Mouse (Mus musculus) erythroblast, embryonic 14.5 days (primary cell): ENCODE results near the gene Ak9.

ENCODE experiments used
- GATA1 ChIP-seq: IDR thresholded peaks from 2 replicates; pipeline ENCODE4 v1.6.1; 2012; ENCODE audit warnings: low read length, inconsistent platforms, mixed read lengths
- TAL1 ChIP-seq: IDR thresholded peaks from 3 replicates; pipeline ENCODE4 v1.6.1; 2012; ENCODE audit warnings: low read length, inconsistent platforms, mixed read lengths

DNA sequence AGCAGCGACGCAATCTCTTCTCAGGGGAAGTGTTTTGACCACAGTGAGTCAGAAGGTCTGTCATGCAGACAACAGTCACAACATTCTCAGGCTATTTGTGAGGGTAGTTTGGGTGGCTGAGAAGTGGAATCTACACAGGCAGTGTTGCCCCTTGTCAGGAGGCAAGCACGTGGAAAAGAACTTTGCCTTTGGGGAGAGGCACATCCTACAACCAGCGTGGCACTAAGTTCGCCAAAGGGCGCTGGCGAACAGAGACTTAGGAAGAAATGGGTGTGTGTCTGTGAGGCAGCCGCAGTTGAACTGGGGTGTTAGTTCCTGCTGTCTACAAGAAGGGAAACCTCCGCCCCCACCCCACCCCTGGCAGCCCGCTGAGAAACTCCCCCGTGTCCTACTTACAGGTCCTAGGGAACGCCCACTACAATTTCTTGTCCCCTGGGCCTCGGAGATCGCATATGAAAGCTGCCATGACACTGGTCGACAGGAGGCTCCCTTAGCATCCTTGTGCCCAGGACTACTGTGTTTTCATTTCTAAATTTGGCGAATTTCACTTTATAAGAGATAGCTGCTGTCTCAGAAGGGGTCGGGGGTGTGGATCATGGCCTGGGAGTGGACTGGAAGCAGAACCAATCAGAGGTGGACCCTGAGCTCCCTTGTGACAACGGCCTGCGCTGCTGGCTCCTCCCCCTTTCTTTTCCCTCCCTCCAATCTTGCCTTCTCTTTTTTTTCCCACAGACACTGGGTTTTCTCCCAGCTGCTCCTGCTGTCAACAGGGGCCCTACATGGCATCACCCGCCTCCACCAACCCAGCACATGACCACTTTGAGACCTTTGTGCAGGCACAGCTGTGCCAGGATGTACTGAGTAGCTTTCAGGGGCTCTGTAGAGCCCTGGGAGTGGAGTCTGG is 173.8 kb downstream of the Ak9 start:
- TF ChIP-seq TAL1 (no peak), GATA1 (no peak)
